Mouse (Mus musculus) cerebellum, adult 2 months (tissue): ENCODE data around the gene Ten1. TPM values are rescaled to one million over a fixed set of nuclear protein-coding genes. Genes with fewer than 3 reads are reported as not detected.
A peak's percentile ranks its signal among the peaks of the same experiment; 100 is the strongest.

Source experiments
- DNase-seq, 2 experiments: peaks; one replicate each; pipeline ENCODE4 v3.0.0; 2021
- H3K27ac ChIP-seq: fragments of 200-500 bp; 2 replicates; pipeline ENCODE4 v1.5.1; 2012; ENCODE audit warnings: low read length, control low read depth, inconsistent platforms; ENCODE audit not compliant: insufficient read depth
- H3K27me3 ChIP-seq: fragments of 200-500 bp; 2 replicates; pipeline ENCODE4 v1.6.1; 2012; ENCODE audit warnings: inconsistent platforms, mild to moderate bottlenecking, low read length, moderate library complexity; ENCODE audit not compliant: control insufficient read depth, insufficient read depth
- H3K4me1 ChIP-seq: fragments of 200-500 bp; 2 replicates; pipeline ENCODE4 v1.6.1; 2011; ENCODE audit warnings: low read length; ENCODE audit not compliant: control insufficient read depth, insufficient read depth
- H3K4me3 ChIP-seq: fragments of 200-500 bp; replicated peaks from 2 replicates; pipeline ENCODE3; 2011; ENCODE audit warnings: mild to moderate bottlenecking, low read depth, low read length, control low read depth; ENCODE audit not compliant: insufficient read depth
- CTCF ChIP-seq: fragments of 200-500 bp; IDR thresholded peaks from 2 replicates; pipeline ENCODE4 v1.5.1; 2011; ENCODE audit warnings: low read depth, mild to moderate bottlenecking, control low read depth, low read length, moderate library complexity, borderline replicate concordance; ENCODE audit not compliant: insufficient read depth
- POLR2A ChIP-seq: fragments of 200-500 bp; IDR thresholded peaks from 2 replicates; pipeline ENCODE4 v1.6.1; 2011; ENCODE audit warnings: low read length, control low read depth, borderline replicate concordance; ENCODE audit not compliant: insufficient read depth
- WGBS: fragments of 180-500 bp; shearing (Covaris S2); methylation state at CpG from one replicate; pipeline ENCODE4 v1.1.7; 2018; 5-methylcytosine and 5-hydroxymethylcytosine counted together
- polyA plus RNA-seq: library from polyadenylated mRNA; depleted of rRNA; stranded (reverse); fragments of >200 nt; gene quantifications from 2 replicates; pipeline ENCODE4 v1.2.3, GENCODE M21; 2012

The Ten1 gene
- polyA plus RNA-seq, 1 experiment: 56.8 TPM

DNA sequence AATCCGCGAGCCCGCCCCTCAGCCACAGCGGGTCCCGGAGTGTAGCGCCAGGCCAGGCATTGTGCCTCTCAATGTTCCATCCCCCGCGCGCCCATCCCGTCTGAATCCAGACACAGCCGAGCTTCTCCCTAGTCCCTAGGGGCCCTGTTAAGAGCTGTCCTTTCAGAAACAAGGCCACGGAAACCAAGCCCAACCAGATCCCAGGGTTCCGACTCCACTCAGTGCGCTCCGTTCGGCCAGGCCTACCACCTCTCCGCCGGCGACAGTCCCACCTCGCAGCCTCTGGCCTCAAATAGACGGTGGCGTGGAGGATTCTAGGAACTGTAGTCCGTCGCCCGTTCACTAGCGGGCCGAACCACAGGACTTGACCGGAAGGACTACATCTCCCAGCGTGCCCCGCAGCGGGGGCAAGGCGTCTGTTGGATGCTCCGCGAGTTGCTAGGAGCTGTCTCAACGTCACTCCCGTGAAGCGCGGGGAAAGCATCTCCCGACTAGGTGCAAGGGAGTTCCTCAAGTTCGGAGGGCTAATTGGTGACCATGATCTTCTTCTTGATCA lies 30.7 kb upstream of the Ten1 start, which contains the start of gene Fbf1:
TSS of gene Fbf1 (minus strand) at position 283 of the 556 bp plus-strand sequence.
- WGBS: under 1% methylated on average over 40 of the region's 40 CpGs
- H3K27me3 ChIP-seq: no peaks in the 10 kb centered on the region
- H3K4me3 ChIP-seq: peak within 1 kb of the TSS; percentile 76
- DNase-seq: peak; percentile 96 to 98
- no peak for TF ChIP-seq CTCF
- TF ChIP-seq POLR2A: peak; percentile 89
- peak within 1 kb of the TSS; percentile 28; the same call in 1 of the 2 replicates for H3K27ac ChIP-seq
- H3K4me1 ChIP-seq: peaks cover 3% of the 10 kb centered on the region

DNA sequence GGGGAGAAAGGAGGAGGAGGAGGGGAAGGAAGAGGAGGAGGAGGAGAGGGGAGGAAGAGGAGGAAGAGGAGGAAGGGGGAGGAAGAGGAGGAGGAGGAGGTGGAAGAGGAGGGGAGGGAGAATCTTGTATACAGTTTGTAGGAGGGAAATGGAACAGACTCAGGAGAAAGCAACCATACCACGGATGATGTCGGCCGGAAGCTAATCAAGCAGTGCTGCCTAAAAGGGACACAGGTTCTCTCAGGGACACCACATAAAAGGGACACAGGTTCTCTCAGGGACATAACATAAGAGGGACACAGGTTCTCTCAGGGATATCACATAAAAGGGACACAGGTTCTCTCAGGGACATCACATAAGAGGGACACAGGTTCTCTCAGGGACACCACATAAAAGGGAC lies 29.4 kb upstream of the Ten1 start:
- 82% methylated on average over 3 of the region's 3 CpGs for WGBS
- no peak for TF ChIP-seq CTCF
- no peak for TF ChIP-seq POLR2A
- Histone ChIP-seq H3K4me3 (no peak overlapping the region), H3K4me1 (peaks cover 3% of the 10 kb centered on the region; the same call in 1 of the 2 replicates), H3K27me3 (no peaks in the 10 kb centered on the region), H3K27ac (no peak overlapping the region)
- no peak for DNase-seq

DNA sequence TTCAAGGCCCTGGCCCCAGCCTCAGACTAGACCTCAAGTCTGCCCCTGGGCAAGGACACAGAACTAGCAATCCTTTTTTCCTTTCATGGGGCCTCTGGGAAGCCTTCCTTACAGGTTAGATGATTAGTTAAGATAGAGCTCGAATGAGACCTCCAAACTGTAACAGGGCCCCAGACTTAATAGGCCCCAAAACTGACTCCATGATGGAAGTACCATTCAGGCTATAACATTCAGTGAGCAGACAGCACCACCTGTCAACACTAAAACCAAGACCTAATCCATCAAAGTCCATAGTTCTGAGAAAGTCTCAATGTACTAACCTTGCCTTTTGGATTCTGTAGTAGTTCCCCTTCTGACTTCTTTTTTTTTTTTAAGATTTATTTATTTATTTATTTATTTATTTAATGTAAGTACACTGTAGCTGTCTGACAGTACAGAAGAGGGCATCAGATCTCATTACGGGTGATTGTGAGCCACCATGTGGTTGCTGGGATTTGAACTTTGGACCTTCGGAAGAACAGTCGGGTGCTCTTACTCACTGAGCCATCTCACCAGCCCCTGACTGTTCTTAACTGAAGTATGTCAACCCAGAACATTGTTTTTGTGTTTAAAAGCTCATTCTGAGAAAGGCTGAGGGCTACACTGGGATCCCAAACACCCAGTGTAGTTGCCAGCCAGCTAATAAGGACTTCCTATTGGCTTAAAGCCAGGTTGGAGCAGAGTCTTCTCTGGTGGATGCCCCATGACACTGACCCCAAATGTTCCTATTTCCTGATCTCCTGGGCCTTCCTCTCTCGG lies 28.5 kb upstream of the Ten1 start:
- no peak for DNase-seq
- 85% methylated on average over 5 of the region's 5 CpGs for WGBS
- TF ChIP-seq POLR2A (no peak), CTCF (no peak)

GRCm38 (mm10) chr11:116171959-116172358 lies 26.7 kb upstream of the Ten1 start:
- no peak for DNase-seq

More for the DNA sequence above, 28.5 kb upstream of the Ten1 start:
- Histone ChIP-seq H3K27me3 (no peaks in the 10 kb centered on the region), H3K4me1 (peaks cover 3% of the 10 kb centered on the region; the same call in 1 of the 2 replicates), H3K4me3 (no peak overlapping the region), H3K27ac (no peak overlapping the region)

GRCm38 (mm10) chr11:116174775-116175448 lies 23.7 kb upstream of the Ten1 start:
- no peak for TF ChIP-seq POLR2A
- no peak for TF ChIP-seq CTCF
- DNase-seq: no peak
- WGBS: 86% methylated on average over 22 of the region's 22 CpGs

More at GRCm38 (mm10) chr11:116171959-116172358, 26.7 kb upstream of the Ten1 start:
- Histone ChIP-seq H3K27me3 (no peaks in the 10 kb centered on the region), H3K4me3 (no peak overlapping the region), H3K27ac (no peak overlapping the region), H3K4me1 (no peaks in the 10 kb centered on the region)
- TF ChIP-seq CTCF (no peak), POLR2A (no peak)
- 82% methylated on average over 2 of the region's 2 CpGs for WGBS

DNA sequence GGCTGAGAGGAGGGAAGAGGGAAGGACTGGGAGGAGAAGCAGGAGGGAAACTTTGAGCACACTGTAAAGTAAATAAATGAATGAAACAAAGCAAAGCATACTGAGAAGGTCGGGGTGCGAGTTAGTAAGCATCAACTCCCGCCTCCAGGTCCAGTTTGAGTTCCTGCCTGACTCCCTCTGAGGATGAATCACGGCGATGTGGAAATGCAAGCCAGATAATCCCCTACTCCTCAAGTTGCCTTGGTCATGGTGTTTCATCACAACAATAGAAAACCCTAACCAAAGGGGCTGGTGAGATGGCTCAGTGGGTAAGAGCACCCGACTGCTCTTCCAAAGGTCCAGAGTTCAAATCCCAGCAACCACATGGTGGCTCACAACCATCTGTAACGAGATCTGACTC lies 22.6 kb upstream of the Ten1 start:
- Histone ChIP-seq H3K4me3 (no peak overlapping the region), H3K4me1 (no peaks in the 10 kb centered on the region), H3K27ac (no peak overlapping the region), H3K27me3 (no peaks in the 10 kb centered on the region)
- no peak for TF ChIP-seq CTCF
- no peak for TF ChIP-seq POLR2A
- 83% methylated on average over 7 of the region's 7 CpGs for WGBS
- no peak for DNase-seq

More at GRCm38 (mm10) chr11:116174775-116175448, 23.7 kb upstream of the Ten1 start:
- no peak overlapping the region for H3K4me3 ChIP-seq
- H3K27ac ChIP-seq: no peak overlapping the region
- no peaks in the 10 kb centered on the region for H3K27me3 ChIP-seq
- H3K4me1 ChIP-seq: no peaks in the 10 kb centered on the region

GRCm38 (mm10) chr11:116178411-116179121 lies 20.1 kb upstream of the Ten1 start:
- no peaks in the 10 kb centered on the region for H3K4me1 ChIP-seq
- TF ChIP-seq POLR2A (no peak), CTCF (no peak)
- 75% methylated on average over 20 of the region's 20 CpGs for WGBS
- no peak for DNase-seq
- no peaks in the 10 kb centered on the region for H3K27me3 ChIP-seq
- H3K27ac ChIP-seq: no peak overlapping the region
- H3K4me3 ChIP-seq: no peak overlapping the region
